Mouse (Mus musculus) liver, embryonic 11.5 days (tissue): ENCODE results near the gene Ankrd53. TPM values are rescaled to one million over a fixed set of nuclear protein-coding genes. Genes with fewer than 3 reads are reported as not detected.
A peak's percentile ranks its signal among the peaks of the same experiment; 100 is the strongest.

Experiments used
- ATAC-seq: fragments of 200-750 bp; cut with Nextera tagmentation; replicated peaks from 2 replicates; pipeline ENCODE4 v1.8.0; 2017; ENCODE audit warnings: moderate number of reproducible peaks, mild to moderate bottlenecking, moderate TSS enrichment, moderate library complexity; ENCODE audit not compliant: low FRiP score
- DNase-seq: peaks from one replicate; pipeline ENCODE4 v3.0.0-alpha.2; 2017; ENCODE audit warnings: low spot score
- H3K27ac ChIP-seq: fragments of 300-500 bp; sonication (generic); 2 replicates; pipeline ENCODE4 v1.5.1; 2014; ENCODE audit warnings: mild to moderate bottlenecking, low read depth, low read length, control low read depth
- H3K27me3 ChIP-seq: fragments of 300-500 bp; sonication (generic); replicated peaks from 2 replicates; pipeline ENCODE4 v1.6.1; 2014; ENCODE audit warnings: low read length, mixed read lengths; ENCODE audit not compliant: control insufficient read depth, insufficient read depth
- H3K36me3 ChIP-seq: fragments of 300-500 bp; sonication (generic); 2 replicates; pipeline ENCODE4 v1.6.1; 2014; ENCODE audit warnings: mild to moderate bottlenecking, low read length, moderate library complexity, mixed read lengths; ENCODE audit not compliant: control insufficient read depth, insufficient read depth
- H3K4me1 ChIP-seq: fragments of 300-500 bp; sonication (generic); replicated peaks from 2 replicates; pipeline ENCODE4 v1.6.1; 2014; ENCODE audit warnings: low read length, mixed read lengths; ENCODE audit not compliant: control insufficient read depth, insufficient read depth
- H3K4me2 ChIP-seq: fragments of 300-500 bp; sonication (generic); 2 replicates; pipeline ENCODE4 v1.6.1; 2014; ENCODE audit warnings: mild to moderate bottlenecking, control low read depth, moderate library complexity
- H3K4me3 ChIP-seq: fragments of 300-500 bp; sonication (generic); 2 replicates; pipeline ENCODE4 v1.5.1; 2014; ENCODE audit warnings: low read depth, low read length, control low read depth
- H3K9ac ChIP-seq: fragments of 300-500 bp; sonication (generic); 2 replicates; pipeline ENCODE4 v1.6.1; 2014; ENCODE audit warnings: low read depth, low read length, control low read depth
- H3K9me3 ChIP-seq: fragments of 300-500 bp; sonication (generic); 2 replicates; pipeline ENCODE4 v1.6.1; 2016; ENCODE audit warnings: low read length, inconsistent platforms, mixed read lengths; ENCODE audit not compliant: control insufficient read depth
- WGBS: fragments of 180-500 bp; shearing (Covaris S2); extraction: QIAGEN DNeasy Blood & Tissue Kit; methylation state at CpG from one replicate; pipeline ENCODE4 v1.1.7; 2014; 5-methylcytosine and 5-hydroxymethylcytosine counted together
- polyA plus RNA-seq: library from polyadenylated mRNA; unstranded; fragments of >200 nt; fragmentation: Nextera tagmentation; extraction: Ambion mirVana; gene quantifications from 2 replicates; pipeline ENCODE4 v1.2.1, GENCODE M21; 2014

Gene Ankrd53
- polyA plus RNA-seq, 1 experiment from 2014 or later, result 0.18 TPM

DNA sequence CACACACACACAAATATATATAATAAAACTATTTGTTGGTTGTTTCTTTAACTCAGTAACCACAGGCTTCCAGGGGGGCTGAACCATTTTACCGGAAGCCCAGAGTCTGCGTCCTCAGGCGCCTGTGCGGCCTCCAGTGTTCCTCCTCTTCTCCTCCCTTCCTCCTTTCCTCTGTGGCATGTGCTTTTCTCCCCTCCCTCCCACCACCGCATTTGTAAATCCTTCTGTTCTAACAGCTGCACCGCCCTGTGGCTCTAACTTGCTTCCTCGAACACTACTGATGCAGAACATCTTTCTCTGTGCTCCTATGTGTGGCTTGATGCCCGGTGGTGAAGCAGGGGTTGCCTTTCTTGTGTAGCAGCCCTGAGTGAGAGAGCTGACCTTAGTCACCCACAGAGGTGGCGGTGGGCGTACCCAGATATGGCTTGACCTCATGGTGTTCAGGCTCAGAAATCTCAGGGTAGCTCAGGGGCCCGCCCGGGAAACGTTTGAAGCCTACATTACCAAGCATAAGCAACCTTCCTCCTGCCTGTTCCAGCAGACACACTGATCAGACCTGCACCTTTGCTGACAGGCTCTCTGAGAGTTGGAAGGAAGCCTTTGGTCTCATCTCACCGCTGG lies 33.0 kb upstream of the Ankrd53 start:
- H3K9ac ChIP-seq, result no peak overlapping the region
- WGBS, result 60% methylated on average over 14 of the region's 14 CpGs
- H3K4me3 ChIP-seq, result no peak overlapping the region
- ATAC-seq (no peak), DNase-seq (no peak)
- H3K4me2 ChIP-seq, result no peak overlapping the region
- H3K27me3 ChIP-seq, result peaks cover 3% of the 10 kb centered on the region; the same call in 1 of the 2 replicates
- no peaks in the 10 kb centered on the region for H3K36me3 ChIP-seq
- no peaks in the 10 kb centered on the region for H3K4me1 ChIP-seq
- H3K27ac ChIP-seq, result no peak overlapping the region
- peaks cover 3% of the 10 kb centered on the region; the same call in 1 of the 2 replicates for H3K9me3 ChIP-seq

- 25% methylated on average over 5 of the region's 5 CpGs for WGBS
- H3K36me3 ChIP-seq, result no peaks in the 10 kb centered on the region
- H3K9me3 ChIP-seq, result peaks cover 3% of the 10 kb centered on the region; the same call in 1 of the 2 replicates
- no peak overlapping the region for H3K4me3 ChIP-seq
- DNase-seq (peak; percentile 68), ATAC-seq (no peak)
- no peak overlapping the region for H3K9ac ChIP-seq
- no peak overlapping the region for H3K4me2 ChIP-seq
- H3K27ac ChIP-seq, result no peak overlapping the region
- no peaks in the 10 kb centered on the region for H3K4me1 ChIP-seq
- H3K27me3 ChIP-seq, result peaks cover 3% of the 10 kb centered on the region; the same call in 1 of the 2 replicates
Measured at GRCm38 (mm10) chr6:83731128-83731527, 31.3 kb upstream of the Ankrd53 start.

DNA sequence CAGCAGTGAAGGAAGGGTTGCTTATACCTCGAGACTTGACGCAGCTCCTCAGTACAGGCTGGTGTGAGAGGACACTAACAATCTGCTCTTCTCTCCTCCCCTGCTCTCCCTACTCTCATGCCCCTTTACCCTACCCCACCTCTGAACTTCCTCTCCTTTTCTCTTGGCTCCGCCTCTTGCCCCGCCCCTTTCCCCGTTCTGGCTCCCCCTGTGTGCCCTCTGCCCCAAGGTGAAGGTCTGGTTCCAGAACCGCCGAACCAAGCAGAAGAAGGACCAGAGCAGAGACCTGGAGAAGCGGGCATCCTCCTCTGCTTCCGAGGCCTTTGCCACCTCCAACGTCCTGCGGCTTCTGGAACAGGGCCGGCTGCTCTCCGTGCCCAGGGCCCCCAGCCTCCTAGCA lies 25.1 kb upstream of the Ankrd53 start:
- Histone ChIP-seq H3K4me3 (no peak overlapping the region), H3K4me2 (no peak overlapping the region), H3K27ac (no peak overlapping the region), H3K4me1 (no peaks in the 10 kb centered on the region), H3K36me3 (no peaks in the 10 kb centered on the region), H3K9ac (no peak overlapping the region), H3K9me3 (peaks cover 3% of the 10 kb centered on the region), H3K27me3 (no peaks in the 10 kb centered on the region; the same call in 1 of the 2 replicates)
- no peak for ATAC-seq
- DNase-seq, result no peak
- WGBS, result 22% methylated on average over 13 of the region's 13 CpGs

DNA sequence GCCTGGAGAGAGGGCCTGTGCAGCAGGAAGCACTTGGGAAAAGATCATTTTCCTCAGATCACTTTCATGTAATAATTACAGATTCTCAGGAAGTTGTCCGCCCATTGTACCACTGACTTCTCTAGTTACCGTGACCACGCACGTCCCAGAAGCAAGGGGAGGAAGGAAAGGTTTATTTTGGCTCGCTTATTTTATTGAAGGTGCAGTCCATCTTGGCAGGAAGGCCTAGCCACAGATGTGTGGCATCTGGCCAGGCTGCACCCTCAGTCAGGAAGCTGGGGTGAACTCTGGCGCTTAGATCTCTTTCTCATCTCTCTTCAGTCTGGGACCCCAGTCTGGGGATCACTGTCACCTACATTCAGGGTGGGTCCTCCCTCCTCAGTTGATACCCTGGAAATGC lies 23.8 kb upstream of the Ankrd53 start:
- Histone ChIP-seq H3K36me3 (no peaks in the 10 kb centered on the region), H3K4me1 (no peaks in the 10 kb centered on the region), H3K27ac (no peak overlapping the region), H3K4me2 (no peak overlapping the region), H3K27me3 (no peaks in the 10 kb centered on the region; the same call in 1 of the 2 replicates), H3K9me3 (peaks cover 3% of the 10 kb centered on the region), H3K4me3 (no peak overlapping the region), H3K9ac (no peak overlapping the region)
- DNase-seq (no peak), ATAC-seq (no peak)
- 68% methylated on average over 6 of the region's 6 CpGs for WGBS

DNA sequence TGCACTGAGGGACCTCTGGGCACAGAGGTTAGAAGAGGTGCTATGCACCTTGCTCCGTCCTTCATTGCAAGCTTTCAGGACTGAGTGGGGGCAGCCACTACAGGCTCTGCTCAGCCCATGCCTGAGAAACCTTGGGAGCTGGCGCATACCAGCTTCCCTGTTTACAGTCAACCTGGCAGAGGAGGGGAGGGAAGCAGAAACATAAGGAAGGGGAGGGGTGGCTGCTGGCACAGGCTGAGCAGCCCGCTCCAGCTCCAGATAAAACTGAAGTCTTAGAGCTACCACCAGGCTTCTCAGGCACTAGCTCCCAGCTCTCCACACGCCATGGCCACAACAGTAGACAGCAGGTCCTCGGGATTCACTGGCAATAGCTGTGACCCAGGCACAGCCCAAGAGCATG lies 19.7 kb upstream of the Ankrd53 start, which contains the start of gene Atp6v1b1:
Gene Atp6v1b1, plus strand, starts transcription at position 230 of the 400 bp plus-strand sequence.
- no peaks in the 10 kb centered on the region; the same call in 1 of the 2 replicates for H3K9me3 ChIP-seq
- H3K9ac ChIP-seq, result no peak within 1 kb of the TSS
- peaks cover 4% of the 10 kb centered on the region for H3K27me3 ChIP-seq
- no peak within 1 kb of the TSS for H3K4me3 ChIP-seq
- H3K27ac ChIP-seq, result no peak within 1 kb of the TSS
- DNase-seq (no peak), ATAC-seq (no peak)
- no peak within 1 kb of the TSS for H3K4me2 ChIP-seq
- H3K36me3 ChIP-seq, result no peaks in the 10 kb centered on the region
- no peaks in the 10 kb centered on the region for H3K4me1 ChIP-seq
- 46% methylated on average over 5 of the region's 5 CpGs for WGBS

DNA sequence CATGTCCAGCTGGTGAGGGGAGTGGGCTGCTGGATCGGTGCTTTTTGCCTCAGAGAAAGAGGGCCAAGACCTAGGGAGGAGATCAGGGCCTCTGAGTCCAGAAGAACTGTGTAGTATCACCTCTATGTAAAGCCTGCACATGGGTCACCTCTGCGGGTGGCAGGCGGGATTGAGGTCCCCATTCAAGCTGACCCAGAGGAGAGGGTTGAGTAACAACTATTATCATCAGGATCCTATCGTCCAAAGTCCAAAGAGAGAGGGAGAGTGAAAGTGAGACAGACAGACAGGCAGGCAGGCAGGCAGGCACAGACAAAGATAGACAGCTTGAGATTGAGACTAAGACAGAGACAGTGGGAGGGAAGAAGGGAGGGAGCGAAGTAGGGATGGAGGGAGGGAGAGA lies 19.2 kb upstream of the Ankrd53 start:
- Histone ChIP-seq H3K4me3 (no peak overlapping the region), H3K9me3 (no peaks in the 10 kb centered on the region; the same call in 1 of the 2 replicates), H3K27ac (no peak overlapping the region), H3K36me3 (no peaks in the 10 kb centered on the region), H3K4me1 (no peaks in the 10 kb centered on the region), H3K9ac (no peak overlapping the region), H3K4me2 (no peak overlapping the region), H3K27me3 (peaks cover 4% of the 10 kb centered on the region)
- DNase-seq, result no peak
- no peak for ATAC-seq
- 53% methylated on average over 5 of the region's 5 CpGs for WGBS

DNA sequence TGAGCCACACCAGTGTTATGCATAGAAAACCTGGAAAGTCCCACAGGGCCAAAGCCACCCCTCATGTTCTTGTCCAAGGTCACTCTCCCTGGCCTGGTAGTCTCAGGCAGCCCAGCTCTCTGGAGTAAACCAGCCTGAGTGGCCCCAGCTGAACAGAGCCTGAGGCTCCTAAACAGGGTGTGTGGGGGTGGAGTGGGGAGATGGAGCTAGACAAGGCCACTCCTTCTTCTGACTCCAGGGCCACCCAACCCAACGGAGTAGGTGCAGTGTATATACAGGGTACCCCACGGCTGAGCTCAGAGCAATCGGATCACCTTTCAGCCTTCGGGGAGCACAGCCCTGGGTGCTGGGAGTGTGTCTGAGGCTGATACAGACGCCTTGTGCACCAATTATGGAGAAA lies 18.3 kb upstream of the Ankrd53 start:
- no peak for DNase-seq
- Histone ChIP-seq H3K9ac (no peak overlapping the region), H3K4me2 (no peak overlapping the region), H3K4me3 (no peak overlapping the region), H3K27ac (no peak overlapping the region), H3K9me3 (no peaks in the 10 kb centered on the region; the same call in 1 of the 2 replicates), H3K27me3 (peaks cover 4% of the 10 kb centered on the region), H3K4me1 (no peaks in the 10 kb centered on the region), H3K36me3 (no peaks in the 10 kb centered on the region)
- no peak for ATAC-seq
- WGBS, result 70% methylated on average over 5 of the region's 5 CpGs

- ATAC-seq (no peak), DNase-seq (no peak)
- no peaks in the 10 kb centered on the region for H3K4me1 ChIP-seq
- no peak overlapping the region for H3K9ac ChIP-seq
- H3K9me3 ChIP-seq, result no peaks in the 10 kb centered on the region; the same call in 1 of the 2 replicates
- no peaks in the 10 kb centered on the region for H3K36me3 ChIP-seq
- no peak overlapping the region for H3K27ac ChIP-seq
- 47% methylated on average over 5 of the region's 5 CpGs for WGBS
- no peak overlapping the region for H3K4me2 ChIP-seq
- H3K27me3 ChIP-seq, result peaks cover 4% of the 10 kb centered on the region
- H3K4me3 ChIP-seq, result no peak overlapping the region
Measured at GRCm38 (mm10) chr6:83744557-83744956, 17.9 kb upstream of the Ankrd53 start.

GRCm38 (mm10) chr6:83745466-83745865 lies 17.0 kb upstream of the Ankrd53 start:
- no peak for DNase-seq
- Histone ChIP-seq H3K9ac (no peak overlapping the region), H3K27ac (no peak overlapping the region), H3K9me3 (no peaks in the 10 kb centered on the region; the same call in 1 of the 2 replicates), H3K4me3 (no peak overlapping the region), H3K36me3 (no peaks in the 10 kb centered on the region), H3K27me3 (peaks cover 4% of the 10 kb centered on the region), H3K4me1 (no peaks in the 10 kb centered on the region), H3K4me2 (no peak overlapping the region)
- 50% methylated on average over 2 of the region's 2 CpGs for WGBS
- ATAC-seq, result no peak
